Mouse (Mus musculus): ENCODE measurements at regions not wholly inside any gene's neighbourhood (a gene's known extent, or its start where the extent isn't known, plus 50 kb on each side); places are given as distances from the start of the nearest gene placed in this dataset.

GRCm38 (mm10) chr9:84394536-84395314 is 469.8 kb downstream of the Bckdhb start:
- TF ChIP-seq CTCF (IDR thresholded peaks at IDR 0.05; ENCODE audit: low read depth): no peak
- DNase-seq (peak; percentile 51), ATAC-seq (peak; percentile 65)
- Histone ChIP-seq H3K4me2 (ENCODE audit: low read depth) (no peak overlapping the region), H3K27ac (ENCODE audit: low read depth, low read length) (no peak overlapping the region), H3K36me3 (ENCODE audit: insufficient read depth) (no peaks in the 10 kb centered on the region), H3K9me3 (ENCODE audit: low read length) (no peaks in the 10 kb centered on the region), H3K9ac (no peak overlapping the region), H3K4me1 (ENCODE audit: insufficient read depth) (no peaks in the 10 kb centered on the region), H3K27me3 (ENCODE audit: insufficient read depth, low read length) (no peaks in the 10 kb centered on the region), H3K4me3 (ENCODE audit: low read depth, low read length) (no peak overlapping the region)
- WGBS: 73% methylated on average over 3 of the region's 3 CpGs

- H3K4me3 ChIP-seq (ENCODE audit: low read depth, low read length): no peak overlapping the region
- H3K27ac ChIP-seq (ENCODE audit: low read depth, low read length): no peak overlapping the region
- no peak for TF ChIP-seq CTCF (IDR thresholded peaks at IDR 0.05; ENCODE audit: low read depth)
- no peaks in the 10 kb centered on the region for H3K9me3 ChIP-seq (ENCODE audit: low read length)
- H3K4me1 ChIP-seq (ENCODE audit: insufficient read depth): no peaks in the 10 kb centered on the region
- H3K36me3 ChIP-seq (ENCODE audit: insufficient read depth): no peaks in the 10 kb centered on the region
- no peak for DNase-seq
- WGBS: 79% methylated on average over 3 of the region's 3 CpGs
- H3K27me3 ChIP-seq (ENCODE audit: insufficient read depth, low read length): no peaks in the 10 kb centered on the region
- no peak overlapping the region for H3K9ac ChIP-seq
- no peak for ATAC-seq
- no peak overlapping the region for H3K4me2 ChIP-seq (ENCODE audit: low read depth)
Observed at GRCm38 (mm10) chr9:84399481-84399880, 474.5 kb downstream of the Bckdhb start.

GRCm38 (mm10) chr9:84408260-84409203 is 483.6 kb downstream of the Bckdhb start:
- Histone ChIP-seq H3K9ac (no peak overlapping the region), H3K27me3 (ENCODE audit: insufficient read depth, low read length) (no peaks in the 10 kb centered on the region), H3K4me2 (ENCODE audit: low read depth) (no peak overlapping the region), H3K4me1 (ENCODE audit: insufficient read depth) (no peaks in the 10 kb centered on the region), H3K27ac (ENCODE audit: low read depth, low read length) (no peak overlapping the region), H3K9me3 (ENCODE audit: low read length) (no peaks in the 10 kb centered on the region), H3K36me3 (ENCODE audit: insufficient read depth) (no peaks in the 10 kb centered on the region), H3K4me3 (ENCODE audit: low read depth, low read length) (no peak overlapping the region)
- ATAC-seq (peak; percentile 68), DNase-seq (peak; percentile 39)
- no peak for TF ChIP-seq CTCF (IDR thresholded peaks at IDR 0.05; ENCODE audit: low read depth)
- 49% methylated on average over 10 of the region's 10 CpGs for WGBS

Data from forebrain, postnatal 0 days (tissue).